Comparison of ENCODE assay signal across 7 mouse cellular contexts in genomic region chr11:94521219-94521843, GRCm38 (mm10). TPM values are rescaled to one million over a fixed set of nuclear protein-coding genes. Genes with fewer than 3 reads are reported as not detected.
DNase-seq lines count a peak whose midpoint lies in the region; ATAC-seq lines count a peak whose summit lies in the region.

Gene Mycbpap, minus strand, starts transcription at chr11:94521742.

- intact Hi-C loops in left cerebral cortex, postnatal 4 days (cut with DNase I): no loop called here

- peak; percentile 59 to 65 for DNase-seq in adrenal gland, adult 18-20 months (ENCODE audit: low spot score in 2 of 2)
- DNase-seq in cerebellum, adult 8-10 months: peak; percentile 75
- peak; percentile 50 for DNase-seq in induced T-regulatory cell, adult 2 months (ENCODE audit: low read depth)
- peak; percentile 50 for DNase-seq in left cerebral cortex, postnatal 4 days
- peak; percentile 62 for DNase-seq in right cerebral cortex, postnatal 25 days

- peak; percentile 87 for ATAC-seq in frontal cortex, adult (ENCODE audit: low TSS enrichment)
- ATAC-seq in megakaryocyte-erythroid progenitor cell, adult 5-6 weeks (replicated peaks; ENCODE audit: low FRiP score, low TSS enrichment, poor library complexity, severe bottlenecking): peak; percentile 79

RNA-seq across cellular contexts. Expression of gene Mycbpap, which starts in this region (rescaled TPM):
- total RNA-seq in adrenal gland, adult 18-20 months (2021): 10 to 100 TPM in 1 of 2 experiments, 1 to 10 TPM in 1; 7.4 to 12.4 TPM
- 1 to 10 TPM in 1 of 2 experiments, under 1 TPM in 1; 0.82 to 2.2 TPM for total RNA-seq in left cerebral cortex, postnatal 4 days (2021)
- not detected in 2 replicates for total RNA-seq in megakaryocyte-erythroid progenitor cell, adult 5-6 weeks (2014; fragmentation: Nextera tagmentation)
- total RNA-seq in megakaryocyte-erythroid progenitor cell, adult 5-6 weeks (2017): not detected in 2 replicates

Comparison
In these comparisons a context has a peak if more than half of its experiments do, and no peak if none do; other contexts are left out.
1. Peak in every context shown above with its lines: DNase-seq and ATAC-seq.
2. Peak in ATAC-seq in megakaryocyte-erythroid progenitor cell, adult 5-6 weeks; RNA of the gene not detected or under 1 TPM.